Mouse (Mus musculus) bone marrow macrophage, adult 2 months (primary cell): ENCODE results near the gene Glt28d2.

ENCODE experiments used
- CTCF ChIP-seq: IDR thresholded peaks from 2 replicates; pipeline ENCODE4 v1.5.1; 2012; ENCODE audit warnings: low read depth, mild to moderate bottlenecking, low read length, moderate library complexity
- POLR2A ChIP-seq: IDR thresholded peaks from 2 replicates; pipeline ENCODE4 v1.6.1; 2012; ENCODE audit warnings: mild to moderate bottlenecking, low read depth, low read length, borderline replicate concordance

DNA sequence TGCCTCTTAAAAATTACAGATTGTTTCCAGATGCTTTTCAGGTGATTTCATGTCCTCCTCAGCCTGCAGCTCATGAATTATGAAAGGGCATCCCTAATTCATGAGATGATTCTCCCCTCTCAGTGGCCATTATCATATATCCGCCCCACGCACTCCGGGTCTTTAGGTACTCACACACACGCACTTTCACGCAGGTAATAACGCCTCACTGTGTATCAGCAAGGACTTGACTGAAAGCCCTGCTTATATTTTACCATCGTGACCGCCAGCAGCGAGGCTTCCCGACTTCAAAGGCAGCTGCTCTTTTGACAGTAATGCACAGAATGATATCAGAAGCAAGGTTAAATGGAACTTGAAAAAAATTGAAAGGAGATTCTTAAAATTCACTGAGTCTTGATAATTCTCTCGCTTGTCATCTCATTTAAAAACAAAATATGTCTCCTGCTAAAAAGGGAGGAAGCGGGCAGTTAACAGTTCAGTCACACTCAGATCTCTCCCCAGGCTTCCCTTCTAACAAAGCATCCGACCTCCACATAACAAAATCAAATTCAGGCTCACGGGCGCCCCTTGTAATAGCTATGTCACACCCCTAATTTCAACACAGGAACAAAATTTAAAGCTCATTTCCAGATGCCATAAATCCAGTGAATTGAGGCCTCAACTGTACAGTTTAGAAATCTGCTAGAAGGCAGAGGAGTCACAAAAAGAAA is 66.3 kb downstream of the Glt28d2 start:
- TF ChIP-seq CTCF = no peak
- no peak for TF ChIP-seq POLR2A
